Mouse (Mus musculus): ENCODE measurements around the gene Smarcc1.

GRCm38 (mm10) chr9:110250776-110251175 lies 133.3 kb downstream of the Smarcc1 start:
- TF ChIP-seq EP300 (IDR thresholded peaks at IDR 0.05) (no peak), CTCF (IDR thresholded peaks at IDR 0.05) (no peak)

All from lung, postnatal 0 days (tissue).